Mouse (Mus musculus): Measurements from ENCODE around the gene Gabra6. TPM values are rescaled to one million over a fixed set of nuclear protein-coding genes. Genes with fewer than 3 reads are reported as not detected.

Gabra6 gene
- 0.05 TPM in 1 of 2 replicates, not detected in the other for polyA plus RNA-seq (2021; fragmentation: Nextera tagmentation)
- long read RNA-seq, experiment 1 = 0 reads
- long read RNA-seq, experiment 2 = 0 reads

GRCm38 (mm10) chr11:42320882-42321281 is at the start of gene Gabra6:
TSS of gene Gabra6 (minus strand) at chr11:42321072.

Other genes with a start within 250 kb of the Gabra6 start
- 335 and 473 TPM in 2 replicates for gene Gabra1, start 138.1 kb downstream of the Gabra6 start, polyA plus RNA-seq (2021; fragmentation: Nextera tagmentation)
- gene Gabrb2, start 98.7 kb upstream of the Gabra6 start, polyA plus RNA-seq (2021; fragmentation: Nextera tagmentation) = 37.2 and 39.1 TPM in 2 replicates